8 mouse cellular contexts compared by ENCODE assay signal in genomic region chr11:72440965-72441664, GRCm38 (mm10). TPM values are rescaled to one million over a fixed set of nuclear protein-coding genes. Genes with fewer than 3 reads are reported as not detected.
A peak's percentile ranks its signal among the peaks of the same experiment; 100 is the strongest.
DNase-seq lines count a peak whose midpoint lies in the region; ATAC-seq lines count a peak whose summit lies in the region.

Mybbp1a (plus strand) TSS chr11:72441355.

- DNase-seq in adipocyte (ENCODE audit: low spot score): peak; percentile 97
- DNase-seq in embryo, embryonic 10 days (ENCODE audit: low spot score): peak; percentile 99
- DNase-seq in gastrocnemius, postnatal 14 days: peak; percentile 99
- DNase-seq in left cerebral cortex, postnatal 10 days (ENCODE audit: extremely low spot score in 1 of 2, low spot score in 2 of 2): peak; percentile 98
- DNase-seq in right cerebral cortex, postnatal 25 days: peak; percentile 97
- DNase-seq in urinary bladder, postnatal 4 days (ENCODE audit: low spot score in 2 of 2): peak; percentile 98 to 99

- peak; percentile 98 for ATAC-seq in inflammation-experienced regulatory T-cells, adult 6 months
- peak; percentile 95 for ATAC-seq in megakaryocyte-erythroid progenitor cell, adult 5-6 weeks (replicated peaks; ENCODE audit: low FRiP score, low TSS enrichment, poor library complexity, severe bottlenecking)

- intact Hi-C loops in gastrocnemius, postnatal 14 days (cut with DNase I; ENCODE audit: low total_unique reads): no loop called here
- intact Hi-C loops in left cerebral cortex, postnatal 10 days (cut with DNase I): no loop called here

RNA-seq across cellular contexts. Expression of gene Mybbp1a, which starts in this region (rescaled TPM):
- 10 to 100 TPM; 58.7 to 62.8 TPM for total RNA-seq in gastrocnemius, postnatal 14 days (2021)
- polyA plus RNA-seq in inflammation-experienced regulatory T-cells, adult 6 months (2017; shearing (Covaris generic)): 10 to 100 TPM; 46.1 to 71.2 (median 64.1) TPM
- total RNA-seq in left cerebral cortex, postnatal 10 days (2021): 10 to 100 TPM; 52.8 to 55.9 TPM
- 215 and 248 TPM in 2 replicates for total RNA-seq in megakaryocyte-erythroid progenitor cell, adult 5-6 weeks (2014; fragmentation: Nextera tagmentation)
- 185 and 248 TPM in 2 replicates for total RNA-seq in megakaryocyte-erythroid progenitor cell, adult 5-6 weeks (2017)

Comparison
In these comparisons a context has a peak if more than half of its experiments do, and no peak if none do; other contexts are left out.
1. Peak in every context shown above with its lines: DNase-seq and ATAC-seq.